Mouse (Mus musculus) monocyte, adult 2 months (primary cell): ENCODE measurements around the gene Sh3gl2.

Source experiments
- DNase-seq, 2 experiments: peaks; one replicate each; pipeline ENCODE4 v3.0.0; 2022; ENCODE audit warnings: low spot score in 2 of 2, low read depth in 1 of 2

Sh3gl2 gene

GRCm38 (mm10) chr4:85205071-85205635 lies at the start of gene Sh3gl2:
Gene Sh3gl2 (plus strand): TSS chr4:85205126.
- no peak for DNase-seq

- no peak for DNase-seq
These were observed 43.8 kb upstream of the Sh3gl2 start for GRCm38 (mm10) chr4:85161156-85161555.

GRCm38 (mm10) chr4:85162468-85163312 lies 42.2 kb upstream of the Sh3gl2 start:
- no peak for DNase-seq

- no peak for DNase-seq
These were observed 41.7 kb upstream of the Sh3gl2 start for GRCm38 (mm10) chr4:85163313-85163615.

- no peak for DNase-seq
These were observed 36.9 kb upstream of the Sh3gl2 start for GRCm38 (mm10) chr4:85168001-85168400.

- DNase-seq: no peak
These were observed 29.5 kb upstream of the Sh3gl2 start for GRCm38 (mm10) chr4:85175466-85175865.

GRCm38 (mm10) chr4:85178394-85179051 lies 26.4 kb upstream of the Sh3gl2 start:
- DNase-seq: no peak

GRCm38 (mm10) chr4:85186011-85186410 lies 18.9 kb upstream of the Sh3gl2 start:
- DNase-seq: no peak

GRCm38 (mm10) chr4:85196201-85196600 lies 8.7 kb upstream of the Sh3gl2 start:
- DNase-seq: no peak

GRCm38 (mm10) chr4:85198431-85198830 lies 6.5 kb upstream of the Sh3gl2 start:
- no peak for DNase-seq

- no peak for DNase-seq
These were observed 2.3 kb upstream of the Sh3gl2 start for GRCm38 (mm10) chr4:85202582-85202981.

- no peak for DNase-seq
These were observed 798 bp downstream of the Sh3gl2 start for GRCm38 (mm10) chr4:85205636-85206211.

- no peak for DNase-seq
These were observed 1.9 kb downstream of the Sh3gl2 start for GRCm38 (mm10) chr4:85206675-85207400.

GRCm38 (mm10) chr4:85207515-85207914 lies 2.6 kb downstream of the Sh3gl2 start:
- no peak for DNase-seq

GRCm38 (mm10) chr4:85208531-85208930 lies 3.6 kb downstream of the Sh3gl2 start:
- DNase-seq: no peak

GRCm38 (mm10) chr4:85210953-85211352 lies 6.0 kb downstream of the Sh3gl2 start:
- DNase-seq: no peak

- DNase-seq: no peak
These were observed 12.1 kb downstream of the Sh3gl2 start for GRCm38 (mm10) chr4:85217003-85217402.

- no peak for DNase-seq
These were observed 17.8 kb downstream of the Sh3gl2 start for GRCm38 (mm10) chr4:85222716-85223115.

- DNase-seq: no peak
These were observed 21.8 kb downstream of the Sh3gl2 start for GRCm38 (mm10) chr4:85226731-85227130.

GRCm38 (mm10) chr4:85227664-85228588 lies 23.0 kb downstream of the Sh3gl2 start:
- no peak for DNase-seq
